Mouse (Mus musculus) spleen, postnatal 4 days (tissue): ENCODE data around the gene Cdyl.

ENCODE experiments used
- DNase-seq, 2 experiments: peaks; one replicate each; pipeline ENCODE4 v3.0.0; 2022; ENCODE audit warnings: low spot score in 2 of 2

Gene Cdyl

DNA sequence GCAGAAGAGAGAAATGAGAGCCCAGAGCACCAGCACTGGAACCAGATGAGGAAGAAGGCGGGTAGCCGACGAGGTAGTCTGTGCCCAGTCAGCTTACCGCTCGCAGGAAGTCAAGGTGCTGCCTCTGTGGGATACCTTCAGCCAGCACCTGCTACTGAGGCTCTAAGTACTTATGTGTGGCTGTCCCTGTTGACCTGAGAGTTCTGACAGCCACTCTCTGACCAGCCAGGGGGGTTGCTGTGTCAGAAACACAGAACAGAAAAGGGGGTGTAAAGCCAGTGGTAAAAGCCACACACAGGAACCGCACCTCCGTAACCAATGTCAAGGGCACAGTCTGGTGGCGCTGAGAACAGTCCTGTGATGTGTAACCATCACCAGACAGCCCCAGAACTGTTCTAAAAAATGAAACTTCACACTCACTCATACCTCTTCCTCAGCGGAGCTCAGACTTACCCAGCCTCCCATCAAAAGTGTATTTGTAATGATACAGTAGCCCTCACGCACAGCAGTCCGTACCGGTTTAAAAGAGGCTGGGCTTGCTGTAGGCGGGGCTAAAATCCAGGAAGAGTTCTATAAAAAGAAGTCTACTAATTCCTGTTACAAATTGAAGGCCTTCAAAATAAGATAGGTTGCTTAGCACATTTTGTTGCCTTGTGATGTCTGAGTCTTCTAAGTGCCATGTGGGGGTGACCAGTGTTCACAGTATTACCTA, 138.3 kb downstream of the Cdyl start:
- no peak for DNase-seq

- DNase-seq: peak; percentile 52 to 79
Measured at GRCm38 (mm10) chr13:35798645-35799044, 139.0 kb downstream of the Cdyl start.

- DNase-seq: no peak
Measured at GRCm38 (mm10) chr13:35800270-35800669, 140.6 kb downstream of the Cdyl start.

- no peak for DNase-seq
Measured at GRCm38 (mm10) chr13:35805727-35806126, 146.1 kb downstream of the Cdyl start.

GRCm38 (mm10) chr13:35806165-35806564, 146.5 kb downstream of the Cdyl start:
- DNase-seq: no peak

DNA sequence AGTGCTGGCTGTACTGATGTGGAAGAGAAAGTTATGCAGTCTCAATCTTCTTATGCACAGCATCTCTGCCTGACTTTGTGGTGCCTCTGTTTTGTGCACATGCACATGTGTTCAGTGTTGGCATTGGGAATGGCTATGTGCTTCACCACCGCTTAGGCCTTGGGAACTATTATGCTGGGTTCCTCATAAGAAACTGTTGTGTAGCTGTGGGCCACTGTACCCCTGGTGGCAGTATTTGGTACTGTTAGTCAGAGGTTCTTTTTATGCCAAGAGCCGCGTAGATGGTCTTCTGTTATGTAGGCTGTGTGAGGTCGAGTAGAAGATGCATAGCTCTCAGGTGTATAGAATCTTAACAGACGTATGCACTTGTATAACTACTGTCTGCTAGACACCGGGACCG, 147.4 kb downstream of the Cdyl start:
- peak in 1 of 2 experiments; percentile 54 for DNase-seq

DNA sequence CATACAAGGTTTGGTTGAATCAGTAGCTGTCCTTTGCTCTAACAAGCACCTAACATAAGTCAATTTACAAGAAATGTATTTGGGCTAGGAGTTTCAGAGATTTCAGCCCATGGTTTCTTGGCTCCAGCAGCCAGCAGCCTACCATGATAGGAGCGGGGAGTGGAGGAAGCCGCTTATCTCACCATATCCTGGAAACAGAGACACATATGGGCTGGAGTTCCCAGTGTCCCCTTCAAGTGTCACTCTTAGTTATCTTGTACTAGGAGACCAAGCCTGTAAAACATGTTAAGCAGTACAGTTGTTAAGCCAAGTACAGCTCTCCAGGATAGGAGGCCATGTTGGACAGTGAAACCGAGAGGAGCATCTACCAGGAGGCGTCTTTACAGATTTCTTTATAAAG, 147.9 kb downstream of the Cdyl start:
- no peak for DNase-seq

GRCm38 (mm10) chr13:35807940-35808339, 148.3 kb downstream of the Cdyl start:
- no peak for DNase-seq

- peak in 1 of 2 experiments; percentile 54 for DNase-seq
Measured at GRCm38 (mm10) chr13:35809252-35810159, 149.9 kb downstream of the Cdyl start.

GRCm38 (mm10) chr13:35810160-35810537, 150.5 kb downstream of the Cdyl start:
- no peak for DNase-seq

DNA sequence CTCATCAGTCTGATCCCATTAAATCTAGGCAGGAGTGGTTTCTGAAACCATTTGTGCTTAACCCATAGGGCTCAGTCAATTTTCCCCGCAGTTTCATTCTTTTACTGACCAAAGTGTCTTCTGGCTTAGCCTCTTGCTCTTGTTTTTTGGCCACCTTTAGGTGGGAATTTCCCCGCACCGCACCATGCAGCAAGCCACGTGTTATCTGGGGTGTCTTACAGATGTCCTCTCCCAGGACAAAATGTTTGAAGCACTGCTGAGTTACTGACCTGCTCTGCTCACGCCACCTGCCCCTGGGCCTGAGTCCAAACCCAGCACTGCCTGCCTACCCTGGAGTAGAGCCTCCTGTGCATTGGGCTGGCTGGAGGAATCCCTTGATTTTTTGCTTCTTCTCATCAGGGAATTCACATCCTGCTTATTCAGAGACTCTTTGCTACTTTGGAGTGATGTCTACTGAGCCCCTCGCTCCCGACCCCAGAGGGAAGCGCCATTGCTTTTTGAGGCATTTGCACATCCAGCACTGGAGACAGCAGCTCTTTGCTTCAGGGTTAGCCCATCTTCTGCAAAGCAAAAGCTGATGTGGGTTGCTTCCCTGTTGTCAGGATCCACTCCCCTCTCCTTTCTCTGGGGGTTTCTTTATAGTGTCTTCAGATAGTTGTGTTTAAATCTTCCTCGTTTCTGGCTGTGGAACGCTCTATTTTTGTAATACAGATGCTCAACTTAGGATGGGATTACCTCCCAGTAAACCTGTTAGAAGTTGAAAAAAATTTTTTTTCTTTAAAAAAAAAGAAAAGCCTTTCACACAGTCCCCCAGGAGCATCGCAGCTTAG, 151.9 kb downstream of the Cdyl start:
- peak in 1 of 2 experiments; percentile 56 for DNase-seq

DNA sequence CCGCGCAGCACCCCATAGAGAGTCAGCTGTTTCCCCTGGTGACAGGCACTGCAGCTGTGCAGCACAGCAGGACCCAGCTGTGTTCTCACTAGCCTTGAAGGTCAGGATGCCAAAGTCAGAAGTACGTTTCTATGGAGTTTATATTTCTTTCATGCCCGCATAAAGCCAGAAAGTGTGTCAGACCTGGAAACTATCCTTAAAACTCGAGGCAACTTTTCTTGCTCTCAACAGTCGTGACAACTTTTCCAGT, 152.5 kb downstream of the Cdyl start:
- DNase-seq: no peak

- DNase-seq: no peak
Measured at GRCm38 (mm10) chr13:35813348-35814127, 153.9 kb downstream of the Cdyl start.

DNA sequence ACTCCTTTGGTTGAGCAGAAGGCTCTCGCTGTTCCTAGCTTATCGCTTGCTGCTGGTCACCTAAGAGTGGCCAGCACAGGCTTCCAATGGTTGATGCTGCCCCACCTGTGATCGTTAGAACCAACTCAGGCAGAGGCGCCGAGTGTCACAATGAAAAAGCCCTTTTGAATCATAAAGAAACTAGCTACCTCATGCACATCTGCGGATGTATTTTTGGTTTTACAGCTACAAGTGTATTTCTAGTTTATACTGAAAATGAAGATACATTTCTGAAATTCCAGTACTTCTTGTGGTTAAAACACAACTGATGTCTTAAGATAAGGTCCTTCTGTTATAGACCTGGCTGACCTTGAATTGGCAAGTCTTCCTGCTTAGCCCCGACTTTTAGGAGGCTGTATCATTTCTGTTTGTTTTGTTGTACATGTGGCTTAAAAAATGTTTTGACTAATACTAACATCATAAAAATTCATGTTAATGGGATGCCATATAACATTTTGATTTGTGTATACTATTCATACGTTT, 155.6 kb downstream of the Cdyl start:
- no peak for DNase-seq

GRCm38 (mm10) chr13:35815782-35816368, 156.2 kb downstream of the Cdyl start:
- DNase-seq: peak in 1 of 2 experiments; percentile 59

GRCm38 (mm10) chr13:35817626-35818025, 158.0 kb downstream of the Cdyl start:
- DNase-seq: no peak

DNA sequence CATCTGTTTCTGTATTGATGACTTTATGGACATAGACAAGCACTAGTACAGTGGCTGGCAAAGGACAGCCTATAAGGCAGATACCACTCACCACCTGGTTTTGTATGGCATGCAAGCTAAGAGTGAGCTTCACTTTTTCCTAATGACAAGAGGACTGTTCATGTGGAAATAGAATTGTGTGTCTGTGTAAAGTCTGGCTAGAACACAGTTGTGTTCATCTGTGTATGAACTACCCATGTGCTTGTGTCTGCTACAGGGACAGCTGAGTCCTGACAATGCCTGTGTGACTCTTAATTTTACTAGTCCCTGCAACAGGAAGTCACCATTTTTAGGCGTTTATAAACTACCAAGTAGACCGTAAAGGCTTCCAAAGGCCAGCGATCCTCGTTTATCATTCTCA, 158.4 kb downstream of the Cdyl start:
- DNase-seq: no peak

DNA sequence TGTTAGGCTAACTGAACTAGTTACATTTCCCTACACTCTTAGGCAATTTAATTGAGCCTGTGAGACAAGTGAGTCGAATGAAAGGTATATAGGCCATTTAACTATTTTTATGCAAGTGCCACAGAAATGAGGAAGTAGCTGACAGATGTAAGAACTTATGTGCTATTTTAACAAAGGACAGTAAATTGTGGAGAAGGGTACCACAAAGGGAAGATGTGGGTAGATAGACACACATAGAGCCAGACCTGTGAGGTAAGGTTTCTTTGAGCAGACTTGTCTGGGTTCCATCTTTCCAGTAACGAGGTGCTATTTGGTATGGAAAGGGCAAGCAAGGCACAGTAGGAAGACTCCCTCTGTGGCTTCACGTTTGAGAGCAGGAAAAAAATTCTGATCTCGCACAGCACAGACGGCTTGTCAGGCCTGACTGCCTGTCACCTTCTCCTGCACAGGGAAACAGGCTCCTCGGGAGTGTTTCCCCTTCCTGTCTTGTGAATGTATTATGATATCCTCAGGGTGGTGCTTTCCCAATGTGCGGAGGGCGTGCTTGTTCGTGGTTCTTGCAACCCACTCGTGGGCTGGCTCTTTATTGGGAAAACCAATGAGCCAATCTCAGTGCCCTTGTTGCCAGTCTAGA, 162.3 kb downstream of the Cdyl start:
- no peak for DNase-seq

- DNase-seq: no peak
Measured at GRCm38 (mm10) chr13:35822795-35823194, 163.2 kb downstream of the Cdyl start.

DNA sequence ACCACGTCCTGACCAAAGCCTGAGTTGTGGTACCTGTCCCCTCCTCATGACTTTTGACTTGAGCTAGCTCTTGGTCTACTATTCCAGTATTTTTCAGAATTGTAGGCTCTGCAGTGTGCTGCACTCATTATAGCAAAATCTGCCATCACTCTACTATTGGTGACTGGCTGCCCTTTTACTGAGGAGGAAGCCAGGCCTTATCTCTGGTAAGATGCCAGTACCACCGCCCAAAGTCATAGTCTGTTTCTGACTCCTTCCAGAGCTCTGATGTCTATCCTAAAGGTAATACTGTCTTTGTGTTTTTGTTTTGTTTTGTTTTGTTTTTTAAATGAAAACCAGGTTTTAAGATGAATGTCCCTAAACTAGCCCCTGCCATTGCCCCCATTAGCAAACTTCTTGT, 166.0 kb downstream of the Cdyl start:
- DNase-seq: no peak
